ENCODE assay signal across 24 mouse cellular contexts in the genomic region with DNA sequence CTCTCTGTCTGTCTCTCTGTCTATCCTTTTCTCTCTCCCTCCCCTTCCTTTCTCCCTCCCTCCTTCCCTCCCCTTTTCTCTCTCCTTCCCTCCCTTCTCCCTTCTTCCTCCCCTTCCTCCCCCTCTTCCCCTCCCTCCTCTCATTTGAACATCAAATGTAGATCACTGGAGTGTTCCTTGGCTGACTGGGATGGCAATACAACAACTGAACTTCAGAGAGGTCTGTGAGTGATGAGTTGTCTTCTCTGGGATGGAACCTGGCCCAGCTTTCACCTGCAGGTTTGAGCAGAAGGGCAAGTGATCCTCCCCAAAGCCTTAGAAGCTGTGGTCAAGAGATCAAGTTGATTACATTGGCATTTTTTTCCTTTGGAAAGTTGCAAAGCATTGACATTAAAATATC.
DNase-seq lines count a peak whose midpoint lies in the region; ATAC-seq and TF ChIP-seq lines count a peak whose summit lies in the region.
"Had no signal": no experiment of that assay in that cellular context is flagged by ENCODE, and none has a peak within 500 bp of the region (broad histone marks: within the 10 kb centered on the region; RNA-seq: fewer than 3 reads in every experiment).

No protein-coding gene starts in this region.

- DNase-seq in embryo, embryonic 9.5 days (ENCODE audit: extremely low spot score): peak; percentile 28
- no peak for DNase-seq in embryo, embryonic 10 days (ENCODE audit: low spot score)
- no peak for DNase-seq in hindbrain, embryonic 10.5 days (ENCODE audit: low spot score)
- DNase-seq in hindbrain, embryonic 14.5 days (ENCODE audit: low spot score): no peak
- DNase-seq in brain, embryonic 14.5 days (ENCODE audit: low read depth): peak; percentile 77
- no peak for DNase-seq in layer of hippocampus, adult 9-11 months
- DNase-seq in gastrocnemius, adult 18-20 months (ENCODE audit: low spot score): no peak
- DNase-seq: adrenal gland, adult 8-10 months; cerebellum, adult 11-12 months; cerebellum, adult 9-11 months; kidney, adult 9 months; kidney, postnatal 10 days; liver, postnatal 0 days; right cerebral cortex, postnatal 25 days; thymus, postnatal 14 days had no signal

- peaks cover 27% of the 10 kb centered on the region for H3K4me1 ChIP-seq in hindbrain, embryonic 10.5 days (replicated peaks)
- no peaks in the 10 kb centered on the region; the same call in 1 of the 2 replicates for H3K4me1 ChIP-seq in hindbrain, embryonic 14.5 days (replicated peaks; ENCODE audit: control insufficient read depth, insufficient read depth, low read length)
- H3K4me1 ChIP-seq in forebrain, embryonic 15.5 days: peaks cover 19% of the 10 kb centered on the region
- H3K4me1 ChIP-seq: liver, embryonic 12.5 days; stomach, embryonic 15.5 days had no signal

- H3K9me3 ChIP-seq in hindbrain, embryonic 10.5 days: no peaks in the 10 kb centered on the region
- H3K9me3 ChIP-seq in hindbrain, embryonic 14.5 days (ENCODE audit: control insufficient read depth, low read length): no peaks in the 10 kb centered on the region; the same call in 1 of the 2 replicates
- H3K9me3 ChIP-seq in forebrain, embryonic 15.5 days: no peaks in the 10 kb centered on the region
- H3K9me3 ChIP-seq: embryonic facial prominence, embryonic 15.5 days; heart, embryonic 15.5 days; hindbrain, embryonic 13.5 days; liver, embryonic 12.5 days; stomach, embryonic 15.5 days had no signal

- no peak overlapping the region for H3K4me3 ChIP-seq in hindbrain, embryonic 10.5 days
- no peak overlapping the region for H3K4me3 ChIP-seq in hindbrain, embryonic 14.5 days (replicated peaks; ENCODE audit: low read length)
- no peak overlapping the region for H3K4me3 ChIP-seq in forebrain, embryonic 15.5 days
- H3K4me3 ChIP-seq: embryonic facial prominence, embryonic 15.5 days; heart, embryonic 15.5 days; hindbrain, embryonic 13.5 days; liver, embryonic 12.5 days; stomach, embryonic 15.5 days had no signal

- no peaks in the 10 kb centered on the region for H3K36me3 ChIP-seq in hindbrain, embryonic 10.5 days
- no peaks in the 10 kb centered on the region for H3K36me3 ChIP-seq in hindbrain, embryonic 14.5 days (replicated peaks; ENCODE audit: control insufficient read depth, insufficient read depth)
- no peaks in the 10 kb centered on the region for H3K36me3 ChIP-seq in forebrain, embryonic 15.5 days
- H3K36me3 ChIP-seq: embryonic facial prominence, embryonic 15.5 days; heart, embryonic 15.5 days; hindbrain, embryonic 13.5 days; liver, embryonic 12.5 days; stomach, embryonic 15.5 days had no signal

- TF ChIP-seq POLR2A in brain, embryonic 14.5 days (IDR thresholded peaks at IDR 0.05; ENCODE audit: borderline replicate concordance, extremely low read depth, insufficient read depth, insufficient read length, poor library complexity, severe bottlenecking): no peak

- H3K4me2 ChIP-seq in hindbrain, embryonic 14.5 days (replicated peaks): no peak overlapping the region
- no peak overlapping the region for H3K4me2 ChIP-seq in forebrain, embryonic 15.5 days (replicated peaks)
- H3K4me2 ChIP-seq: embryonic facial prominence, embryonic 15.5 days; heart, embryonic 15.5 days; hindbrain, embryonic 13.5 days; liver, embryonic 12.5 days; stomach, embryonic 15.5 days had no signal

- TF ChIP-seq CTCF in brain, embryonic 14.5 days (IDR thresholded peaks at IDR 0.05; ENCODE audit: borderline replicate concordance, extremely low read depth, insufficient read depth, insufficient read length): no peak

- H3K27ac ChIP-seq in hindbrain, embryonic 10.5 days: peak overlapping the region; percentile 37
- H3K27ac ChIP-seq in hindbrain, embryonic 14.5 days: no peak overlapping the region
- peak overlapping the region; percentile 28; the same call in 1 of the 2 replicates for H3K27ac ChIP-seq in forebrain, embryonic 15.5 days (replicated peaks)
- H3K27ac ChIP-seq: embryonic facial prominence, embryonic 15.5 days; liver, embryonic 12.5 days; macrophage; stomach, embryonic 15.5 days had no signal

- no peaks in the 10 kb centered on the region for H3K27me3 ChIP-seq in hindbrain, embryonic 10.5 days (ENCODE audit: insufficient read depth, poor library complexity, severe bottlenecking)
- H3K27me3 ChIP-seq in hindbrain, embryonic 14.5 days (ENCODE audit: control insufficient read depth, insufficient read depth, low read length): no peaks in the 10 kb centered on the region
- no peaks in the 10 kb centered on the region for H3K27me3 ChIP-seq in forebrain, embryonic 15.5 days
- H3K27me3 ChIP-seq: CH12.LX; embryonic facial prominence, embryonic 15.5 days; heart, embryonic 15.5 days; hindbrain, embryonic 13.5 days; liver, embryonic 12.5 days; stomach, embryonic 15.5 days had no signal

- no peak for ATAC-seq in hindbrain, embryonic 14.5 days (ENCODE audit: low FRiP score)
- ATAC-seq in forebrain, embryonic 15.5 days (replicated peaks): no peak
- ATAC-seq: intestine, postnatal 0 days; liver, embryonic 12.5 days; liver, postnatal 0 days had no signal

- H3K9ac ChIP-seq in hindbrain, embryonic 14.5 days: no peak overlapping the region
- no peak overlapping the region for H3K9ac ChIP-seq in forebrain, embryonic 15.5 days (replicated peaks)
- H3K9ac ChIP-seq: embryonic facial prominence, embryonic 15.5 days; heart, embryonic 15.5 days; hindbrain, embryonic 13.5 days; liver, embryonic 12.5 days; liver, postnatal 0 days; stomach, embryonic 15.5 days had no signal

Comparison
In these comparisons a context has a peak if more than half of its experiments do, and no peak if none do; other contexts are left out.
1. DNase-seq: peak in embryo, embryonic 9.5 days (single experiment) and brain, embryonic 14.5 days (single experiment); none in embryo, embryonic 10 days (single experiment), hindbrain, embryonic 10.5 days (single experiment), hindbrain, embryonic 14.5 days (single experiment), layer of hippocampus, adult 9-11 months (single experiment) and gastrocnemius, adult 18-20 months (single experiment).